Mouse (Mus musculus): ENCODE results near the gene Acap1. TPM values are rescaled to one million over a fixed set of nuclear protein-coding genes. Genes with fewer than 3 reads are reported as not detected.

Acap1 gene
- polyA plus RNA-seq, 1 experiment from 2014 or later, result 0.90 TPM

- peaks cover 49% of the 10 kb centered on the region for H3K36me3 ChIP-seq
- no peak overlapping the region for H3K9ac ChIP-seq (replicated peaks)
- H3K27ac ChIP-seq, result no peak overlapping the region
- H3K9me3 ChIP-seq, result no peaks in the 10 kb centered on the region
- H3K4me2 ChIP-seq, result no peak overlapping the region
- H3K4me1 ChIP-seq (replicated peaks), result peaks cover 26% of the 10 kb centered on the region
- 77% methylated on average over 8 of the region's 8 CpGs for WGBS
- no peak overlapping the region for H3K4me3 ChIP-seq (replicated peaks)
- no peaks in the 10 kb centered on the region; the same call in 1 of the 2 replicates for H3K27me3 ChIP-seq
- ATAC-seq (ENCODE audit: insufficient number of reproducible peaks, insufficient read depth, low FRiP score, low TSS enrichment, low read depth), result no peak
These were observed 44.6 kb downstream of the Acap1 start for GRCm38 (mm10) chr11:69850754-69851153.

GRCm38 (mm10) chr11:69849884-69850283 is 45.5 kb downstream of the Acap1 start:
- peaks cover 28% of the 10 kb centered on the region for H3K4me1 ChIP-seq (replicated peaks)
- no peak overlapping the region; the same call in 1 of the 2 replicates for H3K9ac ChIP-seq (replicated peaks)
- 92% methylated on average over 15 of the region's 15 CpGs for WGBS
- peaks cover 49% of the 10 kb centered on the region for H3K36me3 ChIP-seq
- no peak overlapping the region for H3K27ac ChIP-seq
- H3K9me3 ChIP-seq, result no peaks in the 10 kb centered on the region
- no peak overlapping the region for H3K4me2 ChIP-seq
- H3K27me3 ChIP-seq, result no peaks in the 10 kb centered on the region
- no peak for ATAC-seq (ENCODE audit: insufficient number of reproducible peaks, insufficient read depth, low FRiP score, low TSS enrichment, low read depth)
- H3K4me3 ChIP-seq (replicated peaks), result no peak overlapping the region

GRCm38 (mm10) chr11:69849128-69849527 is 46.2 kb downstream of the Acap1 start:
- peaks cover 49% of the 10 kb centered on the region for H3K36me3 ChIP-seq
- H3K4me3 ChIP-seq (replicated peaks), result 0 out of 2 replicates have a peak overlapping the region, but pooled peaks have one; percentile 2
- no peak overlapping the region for H3K9ac ChIP-seq (replicated peaks)
- H3K4me1 ChIP-seq (replicated peaks), result peaks cover 28% of the 10 kb centered on the region
- no peak for ATAC-seq (ENCODE audit: insufficient number of reproducible peaks, insufficient read depth, low FRiP score, low TSS enrichment, low read depth)
- no peak overlapping the region for H3K4me2 ChIP-seq
- WGBS, result 91% methylated on average over 9 of the region's 9 CpGs
- no peaks in the 10 kb centered on the region for H3K9me3 ChIP-seq
- H3K27me3 ChIP-seq, result no peaks in the 10 kb centered on the region
- no peak overlapping the region for H3K27ac ChIP-seq

- H3K9ac ChIP-seq (replicated peaks), result 0 out of 2 replicates have a peak overlapping the region, but pooled peaks have one; percentile 81
- WGBS, result 95% methylated on average over 6 of the region's 6 CpGs
These were observed 47.3 kb downstream of the Acap1 start for GRCm38 (mm10) chr11:69848021-69848420.

GRCm38 (mm10) chr11:69846738-69847688 is 48.3 kb downstream of the Acap1 start:
- peak overlapping the region; percentile 90 for H3K4me2 ChIP-seq
- H3K9me3 ChIP-seq, result no peaks in the 10 kb centered on the region
- WGBS, result 10% methylated on average over 37 of the region's 37 CpGs
- H3K4me3 ChIP-seq (replicated peaks), result peak overlapping the region; percentile 72
- no peaks in the 10 kb centered on the region for H3K27me3 ChIP-seq
- peak; percentile 45 for ATAC-seq (ENCODE audit: insufficient number of reproducible peaks, insufficient read depth, low FRiP score, low TSS enrichment, low read depth)
- H3K36me3 ChIP-seq, result peaks cover 44% of the 10 kb centered on the region
- peak overlapping the region; percentile 81 for H3K9ac ChIP-seq (replicated peaks)
- H3K27ac ChIP-seq, result peak overlapping the region; percentile 97
- H3K4me1 ChIP-seq (replicated peaks), result peaks cover 28% of the 10 kb centered on the region

More at GRCm38 (mm10) chr11:69848021-69848420, 47.3 kb downstream of the Acap1 start:
- H3K4me1 ChIP-seq (replicated peaks), result peaks cover 28% of the 10 kb centered on the region
- no peaks in the 10 kb centered on the region for H3K9me3 ChIP-seq
- peak overlapping the region; percentile 90 for H3K4me2 ChIP-seq
- no peak overlapping the region for H3K27ac ChIP-seq
- H3K4me3 ChIP-seq (replicated peaks), result peak overlapping the region; percentile 72
- peaks cover 49% of the 10 kb centered on the region for H3K36me3 ChIP-seq
- ATAC-seq (ENCODE audit: insufficient number of reproducible peaks, insufficient read depth, low FRiP score, low TSS enrichment, low read depth), result no peak
- H3K27me3 ChIP-seq, result no peaks in the 10 kb centered on the region

GRCm38 (mm10) chr11:69846198-69846680 is 49.1 kb downstream of the Acap1 start, which contains the start of gene Plscr3:
TSS of gene Plscr3 (plus strand) at chr11:69846376.
- Histone ChIP-seq H3K9me3 (no peaks in the 10 kb centered on the region), H3K36me3 (peaks cover 36% of the 10 kb centered on the region), H3K4me2 (peak within 1 kb of the TSS; percentile 90), H3K4me1 (replicated peaks) (peaks cover 28% of the 10 kb centered on the region), H3K27ac (peak within 1 kb of the TSS; percentile 97), H3K27me3 (no peaks in the 10 kb centered on the region), H3K9ac (replicated peaks) (peak within 1 kb of the TSS; percentile 81), H3K4me3 (replicated peaks) (peak within 1 kb of the TSS; percentile 72)
- WGBS, result 1% methylated on average over 38 of the region's 38 CpGs
- ATAC-seq (ENCODE audit: insufficient number of reproducible peaks, insufficient read depth, low FRiP score, low TSS enrichment, low read depth), result peak; percentile 91

- WGBS, result 2% methylated on average over 7 of the region's 7 CpGs
- ATAC-seq (ENCODE audit: insufficient number of reproducible peaks, insufficient read depth, low FRiP score, low TSS enrichment, low read depth), result no peak
- Histone ChIP-seq H3K9ac (replicated peaks) (peak overlapping the region; percentile 64), H3K4me2 (peak overlapping the region; percentile 95), H3K9me3 (no peaks in the 10 kb centered on the region), H3K27me3 (peaks cover 28% of the 10 kb centered on the region), H3K36me3 (peaks cover 2% of the 10 kb centered on the region; the same call in 1 of the 2 replicates), H3K4me1 (replicated peaks) (peaks cover 43% of the 10 kb centered on the region), H3K4me3 (replicated peaks) (peak overlapping the region; percentile 72), H3K27ac (peak overlapping the region; percentile 89)
These were observed 56.6 kb downstream of the Acap1 start for GRCm38 (mm10) chr11:69838714-69839104.

- H3K27me3 ChIP-seq, result peaks cover 34% of the 10 kb centered on the region
- WGBS, result under 1% methylated on average over 34 of the region's 34 CpGs
- peaks cover 7% of the 10 kb centered on the region for H3K36me3 ChIP-seq
- H3K27ac ChIP-seq, result peak within 1 kb of the TSS; percentile 89
- peak within 1 kb of the TSS; percentile 72 for H3K4me3 ChIP-seq (replicated peaks)
- H3K4me2 ChIP-seq, result peak within 1 kb of the TSS; percentile 95
- H3K9me3 ChIP-seq, result no peaks in the 10 kb centered on the region
- peak within 1 kb of the TSS; percentile 81 for H3K9ac ChIP-seq (replicated peaks)
- ATAC-seq (ENCODE audit: insufficient number of reproducible peaks, insufficient read depth, low FRiP score, low TSS enrichment, low read depth), result peak; percentile 91
- H3K4me1 ChIP-seq (replicated peaks), result peaks cover 46% of the 10 kb centered on the region
These were observed 57.2 kb downstream of the Acap1 start, which contains the start of gene Tmem256 for GRCm38 (mm10) chr11:69837952-69838713. TSS of gene Tmem256 (plus strand) at chr11:69838514.

GRCm38 (mm10) chr11:69837604-69837951 is 57.8 kb downstream of the Acap1 start, which contains the start of gene Nlgn2:
TSS of gene Nlgn2 (minus strand) at chr11:69837784.
- WGBS, result under 1% methylated on average over 30 of the region's 32 CpGs
- H3K4me1 ChIP-seq (replicated peaks), result peaks cover 46% of the 10 kb centered on the region

GRCm38 (mm10) chr11:69836703-69837576 is 58.4 kb downstream of the Acap1 start:
- Histone ChIP-seq H3K4me3 (replicated peaks) (peak overlapping the region; percentile 72), H3K4me1 (replicated peaks) (peaks cover 46% of the 10 kb centered on the region), H3K9ac (replicated peaks) (peak overlapping the region; percentile 81), H3K27ac (peak overlapping the region; percentile 89), H3K9me3 (no peaks in the 10 kb centered on the region), H3K27me3 (peaks cover 41% of the 10 kb centered on the region), H3K4me2 (peak overlapping the region; percentile 95), H3K36me3 (peaks cover 19% of the 10 kb centered on the region)
- WGBS, result under 1% methylated on average over 40 of the region's 52 CpGs
- ATAC-seq (ENCODE audit: insufficient number of reproducible peaks, insufficient read depth, low FRiP score, low TSS enrichment, low read depth), result no peak

More at GRCm38 (mm10) chr11:69837604-69837951, 57.8 kb downstream of the Acap1 start, which contains the start of gene Nlgn2:
- ATAC-seq (ENCODE audit: insufficient number of reproducible peaks, insufficient read depth, low FRiP score, low TSS enrichment, low read depth), result no peak; the same call in 1 of the 2 replicates
- H3K36me3 ChIP-seq, result peaks cover 12% of the 10 kb centered on the region
- H3K27me3 ChIP-seq, result peaks cover 38% of the 10 kb centered on the region
- H3K27ac ChIP-seq, result peak within 1 kb of the TSS; percentile 89
- peak within 1 kb of the TSS; percentile 95 for H3K4me2 ChIP-seq
- no peaks in the 10 kb centered on the region for H3K9me3 ChIP-seq
- peak within 1 kb of the TSS; percentile 81 for H3K9ac ChIP-seq (replicated peaks)
- peak within 1 kb of the TSS; percentile 72 for H3K4me3 ChIP-seq (replicated peaks)

All from limb, embryonic 12.5 days (tissue).